Mouse (Mus musculus) midbrain, embryonic 14.5 days (tissue): ENCODE measurements around the gene Orm2. TPM values are rescaled to one million over a fixed set of nuclear protein-coding genes. Genes with fewer than 3 reads are reported as not detected.
A peak's percentile ranks its signal among the peaks of the same experiment; 100 is the strongest.

ENCODE experiments used
- ATAC-seq: fragments of 200-750 bp; cut with Nextera tagmentation; 2 replicates; pipeline ENCODE4 v1.8.0; 2017; ENCODE audit warnings: moderate number of reproducible peaks, moderate library complexity; ENCODE audit not compliant: low FRiP score, low TSS enrichment
- DNase-seq: peaks from one replicate; pipeline ENCODE4 v3.0.0-alpha.2; 2015
- H3K27ac ChIP-seq: fragments of 300-500 bp; sonication (generic); replicated peaks from 2 replicates; pipeline ENCODE4 v1.5.1; 2014; ENCODE audit warnings: mild to moderate bottlenecking, low read depth, low read length, moderate library complexity
- H3K27me3 ChIP-seq: fragments of 300-500 bp; sonication (generic); 2 replicates; pipeline ENCODE4 v1.6.1; 2014; ENCODE audit warnings: low read length, control low read depth, mixed read lengths; ENCODE audit not compliant: control insufficient read depth, insufficient read depth
- H3K36me3 ChIP-seq: fragments of 300-500 bp; sonication (generic); 2 replicates; pipeline ENCODE4 v1.6.1; 2014; ENCODE audit warnings: low read length, control low read depth; ENCODE audit not compliant: control insufficient read depth, insufficient read depth
- H3K4me1 ChIP-seq: fragments of 300-500 bp; sonication (generic); 2 replicates; pipeline ENCODE4 v1.6.1; 2014; ENCODE audit warnings: mild to moderate bottlenecking, antibody characterized with exemption, low read length, control low read depth; ENCODE audit not compliant: control insufficient read depth, insufficient read depth
- H3K4me2 ChIP-seq: fragments of 300-500 bp; sonication (generic); 2 replicates; pipeline ENCODE4 v1.6.1; 2014; ENCODE audit warnings: mild to moderate bottlenecking, low read length, moderate library complexity
- H3K4me3 ChIP-seq: fragments of 300-500 bp; sonication (generic); replicated peaks from 2 replicates; pipeline ENCODE4 v1.5.1; 2014; ENCODE audit warnings: low read depth, low read length
- H3K9ac ChIP-seq: fragments of 300-500 bp; sonication (generic); replicated peaks from 2 replicates; pipeline ENCODE4 v1.6.1; 2014; ENCODE audit warnings: mild to moderate bottlenecking, low read length, moderate library complexity
- H3K9me3 ChIP-seq: fragments of 300-500 bp; sonication (generic); 2 replicates; pipeline ENCODE4 v1.6.1; 2016; ENCODE audit warnings: low read length, control low read depth, mixed read lengths; ENCODE audit not compliant: control insufficient read depth
- WGBS: fragments of 180-500 bp; shearing (Covaris S2); extraction: QIAGEN DNeasy Blood & Tissue Kit; methylation state at CpG from one replicate; pipeline ENCODE4 v1.1.7; 2014; 5-methylcytosine and 5-hydroxymethylcytosine counted together
- polyA plus RNA-seq: library from polyadenylated mRNA; unstranded; fragments of >200 nt; fragmentation: Nextera tagmentation; extraction: Ambion mirVana; gene quantifications from 2 replicates; pipeline ENCODE4 v1.2.1, GENCODE M21; 2014

Orm2 gene
- polyA plus RNA-seq, 1 experiment from 2014 or later, result not detected

GRCm38 (mm10) chr4:63408247-63408646 lies 46.0 kb downstream of the Orm2 start:
- Histone ChIP-seq H3K9ac (no peak overlapping the region; the same call in 1 of the 2 replicates), H3K4me2 (peak overlapping the region; percentile 98), H3K27ac (peak overlapping the region; percentile 58; the same call in 1 of the 2 replicates), H3K9me3 (no peaks in the 10 kb centered on the region), H3K36me3 (no peaks in the 10 kb centered on the region), H3K4me3 (no peak overlapping the region), H3K4me1 (peaks cover 34% of the 10 kb centered on the region), H3K27me3 (no peaks in the 10 kb centered on the region)
- 43% methylated on average over 7 of the region's 7 CpGs for WGBS
- ATAC-seq, result no peak
- DNase-seq, result peak; percentile 52

GRCm38 (mm10) chr4:63408649-63409048 lies 46.4 kb downstream of the Orm2 start:
- no peaks in the 10 kb centered on the region for H3K27me3 ChIP-seq
- H3K4me3 ChIP-seq, result 0 out of 2 replicates have a peak overlapping the region, but pooled peaks have one; percentile 63
- no peak overlapping the region; the same call in 1 of the 2 replicates for H3K9ac ChIP-seq
- peak overlapping the region; percentile 58 for H3K27ac ChIP-seq
- WGBS, result 6% methylated on average over 8 of the region's 8 CpGs
- ATAC-seq (peak; percentile 53), DNase-seq (peak; percentile 75)
- H3K4me2 ChIP-seq, result peak overlapping the region; percentile 98
- no peaks in the 10 kb centered on the region for H3K9me3 ChIP-seq
- peaks cover 31% of the 10 kb centered on the region for H3K4me1 ChIP-seq
- no peaks in the 10 kb centered on the region for H3K36me3 ChIP-seq

GRCm38 (mm10) chr4:63409317-63409907 lies 47.2 kb downstream of the Orm2 start:
- H3K4me1 ChIP-seq, result peaks cover 23% of the 10 kb centered on the region

GRCm38 (mm10) chr4:63409908-63410582 lies 47.8 kb downstream of the Orm2 start:
- DNase-seq, result peak; percentile 73
- peak overlapping the region; percentile 66 for H3K27ac ChIP-seq
- peaks cover 17% of the 10 kb centered on the region for H3K4me1 ChIP-seq
- WGBS, result under 1% methylated on average over 39 of the region's 39 CpGs
- peak overlapping the region; percentile 63 for H3K4me3 ChIP-seq
- no peaks in the 10 kb centered on the region for H3K9me3 ChIP-seq
- peak overlapping the region; percentile 98 for H3K4me2 ChIP-seq
- H3K27me3 ChIP-seq, result no peaks in the 10 kb centered on the region
- ATAC-seq, result peak; percentile 72
- no peaks in the 10 kb centered on the region for H3K36me3 ChIP-seq
- H3K9ac ChIP-seq, result peak overlapping the region; percentile 59

More at GRCm38 (mm10) chr4:63409317-63409907, 47.2 kb downstream of the Orm2 start:
- peak overlapping the region; percentile 63 for H3K4me3 ChIP-seq
- no peaks in the 10 kb centered on the region for H3K36me3 ChIP-seq
- H3K9me3 ChIP-seq, result no peaks in the 10 kb centered on the region
- H3K27me3 ChIP-seq, result no peaks in the 10 kb centered on the region
- DNase-seq (peak; percentile 54), ATAC-seq (no peak)
- peak overlapping the region; percentile 58 for H3K27ac ChIP-seq
- H3K9ac ChIP-seq, result peak overlapping the region; percentile 59; the same call in 1 of the 2 replicates
- peak overlapping the region; percentile 98 for H3K4me2 ChIP-seq
- under 1% methylated on average over 18 of the region's 18 CpGs for WGBS

- peaks cover 12% of the 10 kb centered on the region for H3K4me1 ChIP-seq
- H3K36me3 ChIP-seq, result no peaks in the 10 kb centered on the region
- H3K27ac ChIP-seq, result peak overlapping the region; percentile 66
- WGBS, result under 1% methylated on average over 19 of the region's 19 CpGs
- H3K27me3 ChIP-seq, result no peaks in the 10 kb centered on the region
- H3K4me2 ChIP-seq, result peak overlapping the region; percentile 98
- peak overlapping the region; percentile 63 for H3K4me3 ChIP-seq
- DNase-seq (peak; percentile 98), ATAC-seq (peak; percentile 89)
- no peaks in the 10 kb centered on the region for H3K9me3 ChIP-seq
- peak overlapping the region; percentile 59 for H3K9ac ChIP-seq
These were observed 48.3 kb downstream of the Orm2 start for GRCm38 (mm10) chr4:63410583-63410934.

GRCm38 (mm10) chr4:63411222-63411621 lies 49.0 kb downstream of the Orm2 start:
- H3K27ac ChIP-seq, result no peak overlapping the region
- 67% methylated on average over 5 of the region's 5 CpGs for WGBS
- DNase-seq, result no peak

GRCm38 (mm10) chr4:63414951-63415350 lies 52.7 kb downstream of the Orm2 start:
- H3K4me2 ChIP-seq, result no peak overlapping the region
- no peak overlapping the region for H3K4me3 ChIP-seq
- no peaks in the 10 kb centered on the region for H3K27me3 ChIP-seq
- no peak overlapping the region for H3K9ac ChIP-seq
- no peak overlapping the region for H3K27ac ChIP-seq
- no peaks in the 10 kb centered on the region for H3K9me3 ChIP-seq
- 78% methylated on average over 5 of the region's 5 CpGs for WGBS
- ATAC-seq, result no peak
- H3K4me1 ChIP-seq, result no peaks in the 10 kb centered on the region
- no peak for DNase-seq
- no peaks in the 10 kb centered on the region for H3K36me3 ChIP-seq

More at GRCm38 (mm10) chr4:63411222-63411621, 49.0 kb downstream of the Orm2 start:
- Histone ChIP-seq H3K27me3 (no peaks in the 10 kb centered on the region), H3K9ac (no peak overlapping the region; the same call in 1 of the 2 replicates), H3K4me3 (no peak overlapping the region), H3K4me1 (peaks cover 12% of the 10 kb centered on the region), H3K36me3 (no peaks in the 10 kb centered on the region), H3K4me2 (peak overlapping the region; percentile 98), H3K9me3 (no peaks in the 10 kb centered on the region)
- ATAC-seq, result no peak
